Mouse (Mus musculus): ENCODE measurements around the gene Mpl. TPM values are rescaled to one million over a fixed set of nuclear protein-coding genes. Genes with fewer than 3 reads are reported as not detected.

The Mpl gene
- total and polyA plus RNA-seq, 3 experiments: 0.31 to 1.5 (median 1.3) TPM

- Histone ChIP-seq H3K27ac (peak overlapping the region; percentile 62), H3K36me3 (ENCODE audit: control insufficient read depth, insufficient read depth, low read length) (no peaks in the 10 kb centered on the region), H3K27me3 (ENCODE audit: control insufficient read depth, insufficient read depth, low read length) (no peaks in the 10 kb centered on the region), H3K4me3 (peak overlapping the region; percentile 48), H3K9ac (ENCODE audit: low read depth, low read length) (peak overlapping the region; percentile 52), H3K4me1 (ENCODE audit: control insufficient read depth, insufficient read depth, low read length) (peaks cover 3% of the 10 kb centered on the region), H3K79me2 (replicated peaks; ENCODE audit: control insufficient read depth, insufficient read depth, low read length) (no peaks in the 10 kb centered on the region)
- WGBS: 23% methylated on average over 18 of the region's 18 CpGs
- intact Hi-C loops (cut with DNase I): loop anchor here (2.0 to 5.0 kb wide), 3 partner anchors 41 to 121 kb away; no protein-coding TSS in a partner anchor
- DNase-seq: peak; percentile 72 to 75
- peak; percentile 52 for TF ChIP-seq POLR2A (IDR thresholded peaks at IDR 0.05; ENCODE audit: insufficient read depth, low read depth, low read length)
- 0 out of 2 replicates have a peak, but pooled peaks have one; percentile 57 for TF ChIP-seq EP300 (IDR thresholded peaks at IDR 0.05; ENCODE audit: insufficient read depth, low read depth, low read length)
- peak; percentile 40 for TF ChIP-seq CTCF (IDR thresholded peaks at IDR 0.05)
These were observed 11.4 kb downstream of the Mpl start for GRCm38 (mm10) chr4:118445781-118446414.

GRCm38 (mm10) chr4:118445088-118445487, 12.2 kb downstream of the Mpl start:
- H3K4me3 ChIP-seq: no peak overlapping the region
- DNase-seq: no peak
- H3K79me2 ChIP-seq (replicated peaks; ENCODE audit: control insufficient read depth, insufficient read depth, low read length): no peaks in the 10 kb centered on the region
- TF ChIP-seq EP300 (IDR thresholded peaks at IDR 0.05; ENCODE audit: insufficient read depth, low read depth, low read length) (no peak), POLR2A (IDR thresholded peaks at IDR 0.05; ENCODE audit: insufficient read depth, low read depth, low read length) (no peak), CTCF (IDR thresholded peaks at IDR 0.05) (no peak)
- intact Hi-C loops (cut with DNase I): loop anchor here (5.0 kb wide), 2 partner anchors 42 to 122 kb away; no protein-coding TSS in a partner anchor
- no peaks in the 10 kb centered on the region for H3K36me3 ChIP-seq (ENCODE audit: control insufficient read depth, insufficient read depth, low read length)
- no peaks in the 10 kb centered on the region for H3K27me3 ChIP-seq (ENCODE audit: control insufficient read depth, insufficient read depth, low read length)
- H3K27ac ChIP-seq: no peak overlapping the region
- 46% methylated on average over 10 of the region's 10 CpGs for WGBS
- no peak overlapping the region for H3K9ac ChIP-seq (ENCODE audit: low read depth, low read length)
- peaks cover 3% of the 10 kb centered on the region for H3K4me1 ChIP-seq (ENCODE audit: control insufficient read depth, insufficient read depth, low read length)

GRCm38 (mm10) chr4:118437829-118438253, 19.5 kb downstream of the Mpl start:
- Histone ChIP-seq H3K27ac (peak overlapping the region; percentile 74; the same call in 1 of the 2 replicates), H3K79me2 (replicated peaks; ENCODE audit: control insufficient read depth, insufficient read depth, low read length) (no peaks in the 10 kb centered on the region), H3K36me3 (ENCODE audit: control insufficient read depth, insufficient read depth, low read length) (no peaks in the 10 kb centered on the region), H3K4me3 (peak overlapping the region; percentile 48; the same call in 1 of the 2 replicates), H3K9ac (ENCODE audit: low read depth, low read length) (0 out of 2 replicates have a peak overlapping the region, but pooled peaks have one; percentile 8), H3K27me3 (ENCODE audit: control insufficient read depth, insufficient read depth, low read length) (no peaks in the 10 kb centered on the region), H3K4me1 (ENCODE audit: control insufficient read depth, insufficient read depth, low read length) (no peaks in the 10 kb centered on the region)
- intact Hi-C loops (cut with DNase I): no loop called here
- peak; percentile 35 to 41 for DNase-seq
- 10% methylated on average over 12 of the region's 12 CpGs for WGBS
- TF ChIP-seq CTCF (IDR thresholded peaks at IDR 0.05) (no peak), EP300 (IDR thresholded peaks at IDR 0.05; ENCODE audit: insufficient read depth, low read depth, low read length) (no peak), POLR2A (IDR thresholded peaks at IDR 0.05; ENCODE audit: insufficient read depth, low read depth, low read length) (no peak)

GRCm38 (mm10) chr4:118436820-118437603, 20.3 kb downstream of the Mpl start, which contains the start of gene Cdc20:
Cdc20 (minus strand) TSS chr4:118437352.
- H3K4me1 ChIP-seq (ENCODE audit: control insufficient read depth, insufficient read depth, low read length): no peaks in the 10 kb centered on the region
- no peaks in the 10 kb centered on the region for H3K27me3 ChIP-seq (ENCODE audit: control insufficient read depth, insufficient read depth, low read length)
- H3K9ac ChIP-seq (ENCODE audit: low read depth, low read length): peak within 1 kb of the TSS; percentile 30; the same call in 1 of the 2 replicates
- peak within 1 kb of the TSS; percentile 74 for H3K27ac ChIP-seq
- H3K79me2 ChIP-seq (replicated peaks; ENCODE audit: control insufficient read depth, insufficient read depth, low read length): no peaks in the 10 kb centered on the region
- TF ChIP-seq CTCF (IDR thresholded peaks at IDR 0.05) (peak; percentile 37), EP300 (IDR thresholded peaks at IDR 0.05; ENCODE audit: insufficient read depth, low read depth, low read length) (no peak), POLR2A (IDR thresholded peaks at IDR 0.05; ENCODE audit: insufficient read depth, low read depth, low read length) (peak; percentile 78)
- no peaks in the 10 kb centered on the region for H3K36me3 ChIP-seq (ENCODE audit: control insufficient read depth, insufficient read depth, low read length)
- peak; percentile 88 to 93 for DNase-seq
- intact Hi-C loops (cut with DNase I): no loop called here
- under 1% methylated on average over 67 of the region's 67 CpGs for WGBS
- H3K4me3 ChIP-seq: peak within 1 kb of the TSS; percentile 48

GRCm38 (mm10) chr4:118432332-118432731, 25.0 kb downstream of the Mpl start:
- peaks cover 5% of the 10 kb centered on the region for H3K4me1 ChIP-seq (ENCODE audit: control insufficient read depth, insufficient read depth, low read length)
- intact Hi-C loops (cut with DNase I): no loop called here

More at GRCm38 (mm10) chr4:118432332-118432731, 25.0 kb downstream of the Mpl start:
- no peak overlapping the region for H3K27ac ChIP-seq
- H3K27me3 ChIP-seq (ENCODE audit: control insufficient read depth, insufficient read depth, low read length): no peaks in the 10 kb centered on the region
- no peak for TF ChIP-seq POLR2A (IDR thresholded peaks at IDR 0.05; ENCODE audit: insufficient read depth, low read depth, low read length)
- no peak for TF ChIP-seq CTCF (IDR thresholded peaks at IDR 0.05)
- no peak for TF ChIP-seq EP300 (IDR thresholded peaks at IDR 0.05; ENCODE audit: insufficient read depth, low read depth, low read length)
- DNase-seq: no peak
- H3K4me3 ChIP-seq: no peak overlapping the region
- no peaks in the 10 kb centered on the region for H3K36me3 ChIP-seq (ENCODE audit: control insufficient read depth, insufficient read depth, low read length)
- H3K79me2 ChIP-seq (replicated peaks; ENCODE audit: control insufficient read depth, insufficient read depth, low read length): no peaks in the 10 kb centered on the region; the same call in 1 of the 2 replicates
- no peak overlapping the region for H3K9ac ChIP-seq (ENCODE audit: low read depth, low read length)
- WGBS: 81% methylated on average over 8 of the region's 8 CpGs

Measured in heart, adult 2 months (tissue).